Mouse (Mus musculus) retina, adult 2 months (tissue): ENCODE measurements around the gene Rtp4.

ENCODE experiments used
- DNase-seq: peaks from one replicate; pipeline ENCODE4 v3.0.0-alpha.2; 2012; ENCODE audit warnings: low read depth, low spot score

Rtp4 gene

DNA sequence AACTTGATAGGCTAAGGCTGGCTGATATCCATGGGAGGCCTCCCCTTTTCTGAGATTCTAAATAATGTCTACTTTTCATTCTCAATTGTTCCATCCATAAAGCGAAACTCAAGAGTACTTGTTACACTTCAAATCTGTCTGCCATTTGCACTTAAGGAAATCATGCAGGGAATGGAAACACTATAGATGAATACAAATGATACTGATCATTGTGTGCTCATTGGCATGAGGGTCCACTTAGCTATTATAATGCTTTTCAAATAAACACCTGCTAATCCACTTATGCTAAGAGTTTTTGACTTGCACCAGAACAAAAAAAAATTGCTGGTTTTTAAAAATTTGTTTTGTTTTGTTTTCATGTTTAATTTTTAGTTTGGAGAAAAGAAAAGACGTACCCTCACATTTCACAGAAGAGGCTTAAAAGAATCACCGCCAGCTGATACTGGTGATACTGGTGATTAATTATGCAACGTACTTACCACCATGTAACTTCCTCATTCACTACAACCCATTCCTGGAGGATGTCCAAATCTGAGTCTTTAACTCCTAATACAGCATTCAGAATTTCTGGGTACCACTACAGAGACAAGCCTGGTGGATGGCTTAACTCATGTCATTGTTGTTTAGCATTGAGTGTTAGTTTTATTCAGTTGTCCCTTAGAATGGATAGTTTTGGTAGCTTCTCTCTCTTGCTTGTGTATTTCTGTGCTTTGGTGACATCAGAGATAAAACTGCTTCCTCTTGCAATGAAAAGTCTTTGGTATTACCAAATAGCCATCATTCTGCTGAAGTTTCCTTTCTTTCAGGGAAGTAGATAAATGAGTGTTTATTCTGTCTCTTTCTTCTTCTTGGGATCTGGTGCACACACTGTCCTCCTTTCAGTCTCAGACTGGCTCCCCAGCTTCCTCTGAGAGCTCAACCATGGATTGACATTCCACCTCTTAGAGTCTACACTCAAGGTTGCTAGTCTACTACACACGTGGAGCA is 71.3 kb downstream of the Rtp4 start:
- no peak for DNase-seq

DNA sequence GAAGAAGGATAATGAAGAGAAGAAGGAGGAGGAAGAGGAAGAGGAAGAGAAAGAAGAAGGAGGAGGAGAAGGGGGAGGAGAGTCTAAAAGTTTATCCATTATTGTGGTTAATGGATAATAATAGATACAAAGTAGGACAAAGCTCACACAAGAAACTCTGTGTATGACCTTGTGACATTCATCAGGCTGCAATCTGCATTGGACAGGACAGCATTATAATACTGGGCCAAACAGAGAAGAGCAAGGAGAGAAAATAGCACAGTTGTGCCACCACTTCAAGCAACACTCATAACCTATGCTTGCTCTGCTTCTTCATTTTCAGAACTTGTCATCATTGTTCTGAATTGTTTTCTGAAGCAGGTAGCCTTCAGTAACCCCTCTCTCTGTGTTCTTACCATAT is 72.4 kb downstream of the Rtp4 start:
- no peak for DNase-seq

DNA sequence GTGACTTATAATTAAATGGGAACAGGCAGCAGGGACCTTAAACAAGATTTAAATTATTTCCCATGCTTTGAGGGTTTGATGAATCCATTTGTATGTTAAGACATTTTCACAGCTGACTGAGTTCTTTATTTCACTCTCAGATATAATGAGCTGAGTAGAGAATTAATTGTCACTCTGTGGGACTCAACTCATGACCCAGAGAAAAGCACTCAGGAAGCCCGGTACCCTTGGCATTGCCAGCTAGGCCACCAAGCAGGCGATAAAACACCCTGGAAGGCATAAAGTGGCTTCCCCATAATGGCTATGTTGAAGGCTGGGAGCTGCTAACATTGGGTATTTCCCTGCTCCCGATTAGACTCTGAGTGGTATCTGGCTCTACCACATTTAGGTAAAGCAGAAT is 76.6 kb downstream of the Rtp4 start:
- no peak for DNase-seq

DNA sequence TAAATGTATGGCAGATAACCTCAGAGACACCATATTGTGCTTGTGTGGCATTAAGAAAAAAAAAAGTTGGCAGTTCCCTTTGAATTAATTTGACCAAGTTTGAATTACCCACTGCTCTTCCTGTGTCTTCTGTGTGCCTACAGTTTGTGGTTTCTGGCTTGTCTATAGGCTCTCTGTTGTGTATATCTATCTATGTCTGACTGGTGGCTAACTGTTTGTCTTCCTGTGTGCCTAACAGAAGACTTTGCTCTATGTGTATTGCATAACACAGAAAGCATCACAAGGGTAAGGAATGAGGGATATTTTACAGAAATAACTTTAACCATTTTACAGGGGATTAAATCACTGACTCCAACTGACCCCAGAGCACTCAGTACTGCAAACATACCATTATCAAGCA is 77.9 kb downstream of the Rtp4 start:
- no peak for DNase-seq

DNA sequence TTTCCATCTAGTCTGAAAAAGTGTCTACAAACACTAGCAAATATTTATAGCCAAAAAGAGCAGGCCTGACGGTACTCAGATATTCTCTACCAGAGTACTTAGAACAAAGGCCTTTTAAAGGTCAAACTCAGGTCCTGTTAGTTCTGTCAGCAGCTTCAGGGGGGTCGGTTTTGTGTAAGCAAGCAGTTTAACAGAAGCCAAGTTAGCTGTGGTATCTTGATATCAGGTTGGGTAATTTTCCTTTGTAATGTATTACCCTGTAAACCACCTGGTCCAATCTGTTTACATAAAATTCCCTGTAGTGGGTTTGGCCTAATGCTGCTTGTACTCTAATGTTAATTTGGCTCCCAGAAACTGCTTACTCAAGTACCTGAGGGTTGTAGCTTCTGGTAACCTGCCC is 86.1 kb downstream of the Rtp4 start:
- DNase-seq, result no peak

DNA sequence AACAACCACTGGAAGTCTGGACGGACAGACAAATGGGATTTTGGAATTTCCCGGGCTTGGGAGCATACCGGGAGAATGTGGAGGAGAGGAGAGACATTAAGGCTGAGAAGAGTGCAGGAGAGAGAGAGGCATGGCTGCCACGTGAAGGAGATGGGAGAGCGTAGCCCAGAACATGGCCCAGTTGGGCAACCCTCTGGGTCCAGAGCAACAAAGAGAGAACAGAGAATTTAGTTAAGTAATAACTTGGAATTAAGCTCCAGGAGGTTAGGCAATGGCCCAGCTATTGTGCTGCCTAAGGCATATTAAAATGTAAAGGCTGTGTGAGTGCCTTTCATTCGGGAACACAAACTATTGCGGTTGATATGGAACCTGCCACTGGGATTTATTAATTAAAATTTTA is 86.6 kb downstream of the Rtp4 start:
- no peak for DNase-seq

DNA sequence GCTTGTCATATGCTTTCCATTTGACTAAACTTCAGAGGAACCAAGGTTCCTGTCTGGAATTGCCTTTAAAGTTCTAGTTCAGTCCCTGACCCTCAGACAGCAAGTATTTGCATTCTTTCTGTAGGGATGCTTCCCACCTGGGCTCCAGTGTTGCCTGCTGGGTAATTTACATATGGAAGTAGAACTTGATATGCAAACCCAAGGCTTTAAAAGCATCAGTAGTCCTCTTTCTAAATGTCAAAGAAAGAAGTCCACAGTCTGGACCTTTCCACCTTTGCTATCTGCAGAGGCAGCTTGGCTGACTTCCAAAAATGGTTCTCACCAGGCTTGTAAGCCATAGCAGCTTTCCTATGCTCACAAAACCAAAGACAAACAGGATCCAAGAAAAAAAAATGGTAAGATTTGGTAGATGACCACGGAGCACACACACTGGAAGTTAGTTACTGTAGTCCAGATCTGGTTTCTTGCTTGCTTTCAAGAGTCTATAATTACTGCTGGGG is 87.9 kb downstream of the Rtp4 start:
- no peak for DNase-seq

DNA sequence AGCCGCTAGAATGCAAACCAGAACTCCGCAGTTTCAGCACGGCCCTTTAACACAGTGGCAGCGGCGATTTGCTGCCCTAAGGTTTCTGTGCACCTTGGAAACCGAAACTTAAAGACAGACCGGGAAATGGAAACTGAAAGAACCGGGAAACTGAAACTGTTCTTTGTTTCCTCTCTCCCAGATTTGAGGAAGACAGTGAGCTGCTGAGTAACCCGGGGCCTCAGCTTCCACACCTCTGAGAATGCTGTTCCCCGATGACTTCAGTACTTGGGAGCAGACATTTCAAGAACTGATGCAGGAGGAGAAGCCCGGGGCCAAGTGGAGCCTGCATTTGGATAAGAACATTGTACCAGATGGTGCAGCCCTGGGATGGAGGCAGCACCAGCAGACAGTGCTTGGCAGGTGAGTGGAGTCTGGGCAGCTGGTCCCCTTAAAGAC is 89.7 kb downstream of the Rtp4 start:
- DNase-seq, result no peak

DNA sequence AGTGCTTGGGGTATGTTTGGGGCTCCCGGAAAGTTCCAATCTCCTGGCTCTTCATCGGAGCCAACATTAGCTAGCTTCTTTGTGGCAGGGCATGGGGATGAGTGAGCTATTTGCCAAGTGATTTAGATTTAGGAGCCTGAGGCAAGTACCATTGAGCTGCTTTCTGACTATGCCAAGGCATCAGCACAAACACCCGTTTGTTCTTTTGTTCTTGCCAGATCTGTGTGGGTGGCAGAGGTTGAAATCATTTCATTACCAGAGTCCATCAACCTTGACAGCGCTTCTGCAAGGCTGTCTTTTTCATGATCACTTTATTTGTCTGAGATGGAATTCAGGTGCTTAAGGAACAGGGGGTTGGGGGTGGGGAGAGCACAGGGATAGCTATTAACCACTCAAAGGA is 104.1 kb downstream of the Rtp4 start:
- no peak for DNase-seq

DNA sequence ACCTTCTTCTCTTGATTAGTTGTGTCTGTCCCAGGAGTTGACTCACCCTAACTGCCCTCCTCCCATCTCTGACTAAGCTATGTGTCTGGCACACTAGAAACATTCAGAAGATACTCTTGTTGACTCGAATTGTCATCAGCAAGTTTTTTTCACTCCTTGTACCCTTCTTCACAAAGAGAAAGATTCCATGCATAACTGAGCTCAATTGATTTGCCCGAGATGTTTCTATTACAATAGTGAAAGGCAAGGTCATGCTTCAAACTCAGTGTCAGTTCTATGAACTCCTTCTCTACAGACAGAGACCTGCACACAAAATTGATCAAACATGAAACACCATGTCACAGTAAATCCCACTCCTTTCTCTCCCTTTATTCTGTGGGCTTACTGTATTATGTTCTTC is 111.4 kb downstream of the Rtp4 start:
- DNase-seq, result no peak

DNA sequence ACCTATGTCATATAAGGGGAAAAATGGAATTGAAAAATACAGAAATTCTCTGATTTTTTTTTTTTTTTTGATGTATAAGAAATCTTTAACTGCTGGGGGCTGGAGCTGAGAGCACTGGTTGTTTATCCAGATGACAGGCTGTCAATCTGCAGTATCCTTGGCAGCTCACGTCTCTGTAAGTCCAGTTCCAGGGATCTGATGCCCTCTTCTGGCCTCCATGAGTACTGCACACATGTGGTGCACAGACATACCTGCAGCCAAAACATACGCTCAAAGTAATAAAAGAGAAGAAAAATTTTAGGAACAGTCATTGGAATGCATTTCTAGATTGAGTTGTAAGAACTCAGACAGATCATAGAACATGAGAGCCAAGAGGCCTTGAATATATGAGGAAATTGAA is 112.6 kb downstream of the Rtp4 start:
- DNase-seq, result no peak

DNA sequence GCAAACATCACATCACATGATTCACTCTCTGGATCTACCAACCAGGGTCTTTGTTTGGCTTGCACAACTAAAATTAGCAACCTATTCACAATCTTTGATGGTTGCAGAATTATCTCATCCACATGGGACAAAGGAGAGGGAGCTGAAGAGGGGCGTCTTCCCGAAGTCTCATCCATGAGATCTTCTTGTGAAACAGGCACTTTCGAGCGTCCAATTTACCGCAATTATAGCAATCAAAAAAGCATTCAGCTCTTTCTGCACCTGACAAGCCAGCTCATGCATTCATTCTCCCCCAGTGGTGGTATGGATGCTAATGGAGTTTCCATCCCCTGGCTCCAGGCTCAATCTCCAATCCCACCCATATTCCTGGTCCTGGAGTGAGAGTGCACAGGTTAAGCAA is 132.9 kb downstream of the Rtp4 start:
- no peak for DNase-seq

DNA sequence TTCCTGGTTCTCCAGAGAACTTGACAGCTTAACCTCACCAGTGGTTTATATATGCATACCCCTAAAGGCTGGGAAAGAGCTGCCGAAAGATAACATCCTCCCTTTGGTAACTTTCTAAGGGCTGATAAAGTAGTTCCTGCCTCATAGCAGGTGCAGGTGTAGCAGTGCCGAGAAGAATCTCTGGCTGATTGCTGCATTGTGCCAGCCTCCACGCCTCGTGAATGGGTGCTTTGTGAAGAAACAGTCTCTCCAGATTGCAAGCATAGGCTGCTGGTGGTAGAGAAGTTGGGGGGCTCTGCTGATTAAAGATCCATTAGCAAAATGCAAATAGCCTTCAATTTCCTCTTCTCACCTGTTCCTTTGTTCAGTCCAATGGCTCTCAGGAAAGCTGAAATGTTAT is 133.4 kb downstream of the Rtp4 start:
- DNase-seq, result no peak

DNA sequence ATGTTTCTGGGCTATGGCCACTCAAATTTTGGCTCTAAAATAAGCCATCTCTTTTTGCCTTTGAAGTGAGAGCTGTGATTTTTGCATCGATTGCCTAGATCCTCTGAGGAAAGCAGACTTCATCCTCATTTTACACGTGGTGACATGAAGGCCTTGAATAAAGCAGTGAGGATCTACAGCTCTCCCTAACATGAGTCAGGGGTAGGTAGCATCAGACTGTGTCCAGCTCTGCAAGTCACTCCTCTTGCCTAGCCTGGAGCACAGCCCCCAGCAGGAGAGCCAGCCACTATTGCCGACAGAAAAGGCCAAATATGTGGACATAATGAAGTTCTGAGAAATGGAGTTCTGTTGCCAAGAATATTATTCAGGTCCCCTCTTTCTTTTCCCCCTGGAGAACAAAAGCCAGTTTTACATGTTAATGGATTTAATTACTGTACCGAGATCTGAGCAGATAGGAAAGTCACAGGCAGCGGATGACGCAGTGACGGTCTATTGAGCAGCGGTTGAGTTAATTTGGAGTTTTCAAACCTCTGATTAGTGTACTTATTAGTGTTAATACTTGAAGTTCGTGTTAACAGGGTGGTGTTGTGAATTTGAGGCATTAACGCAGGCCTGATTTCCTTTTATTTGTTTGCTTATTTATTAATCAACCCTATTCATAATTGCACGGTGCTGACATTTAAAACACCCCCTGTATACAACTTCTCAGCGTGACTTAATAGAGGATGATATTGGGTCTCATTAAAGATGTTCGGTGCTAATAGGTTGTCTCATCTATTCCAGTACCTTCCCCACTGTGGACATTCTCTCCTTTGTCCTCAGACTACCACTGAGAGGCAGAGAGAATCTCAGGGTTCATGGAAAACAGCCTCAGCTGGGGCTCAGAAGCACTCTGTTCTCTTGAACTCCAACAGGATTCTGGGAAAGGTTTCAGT is 139.8 kb downstream of the Rtp4 start:
- DNase-seq, result no peak
